Mouse (Mus musculus): ENCODE measurements around the gene St7l.

Gene St7l

GRCm38 (mm10) chr3:104965070-104965855 lies 101.5 kb downstream of the St7l start:
- DNase-seq: no peak

DNA sequence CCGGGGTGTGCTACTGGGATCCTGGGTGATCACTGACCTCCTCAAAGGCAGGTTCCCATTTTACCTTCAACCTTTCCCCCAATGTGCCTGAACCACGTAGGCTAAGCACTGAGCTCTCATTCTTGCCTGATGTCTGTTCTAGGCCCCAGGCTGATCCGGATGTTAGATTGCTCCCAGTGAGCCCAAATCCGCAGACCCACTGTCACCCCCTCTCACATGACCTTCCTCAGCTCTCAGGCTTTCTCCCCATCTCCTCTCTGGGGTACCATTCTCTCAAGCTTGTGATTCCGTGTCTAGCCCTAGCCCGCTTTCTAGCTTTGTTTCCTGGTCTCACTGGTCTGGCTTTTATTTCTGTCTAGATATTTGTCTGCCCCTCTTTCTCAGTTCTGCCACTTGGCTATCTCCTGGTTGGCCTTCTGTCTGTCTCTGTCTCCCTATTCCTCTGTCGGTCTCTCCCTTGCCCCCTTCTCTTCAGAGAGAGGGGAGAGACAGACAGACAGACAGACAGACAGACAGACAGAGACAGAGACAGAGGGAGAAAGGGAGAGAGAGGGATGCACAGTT lies 102.3 kb downstream of the St7l start:
- DNase-seq: no peak

GRCm38 (mm10) chr3:104967548-104968300 lies 103.9 kb downstream of the St7l start:
- DNase-seq: peak; percentile 42 to 75
